Mouse (Mus musculus) E14TG2a.4 (cell line): ENCODE measurements around the gene Tnfaip2.

ENCODE experiments used
- CTCF ChIP-seq: conservative IDR thresholded peaks from 2 replicates; pipeline ENCODE4 v1.5.1; 2014; ENCODE audit warnings: low read length
- NANOG ChIP-seq: IDR thresholded peaks from 2 replicates; pipeline ENCODE4 v1.6.1; 2014; ENCODE audit warnings: borderline replicate concordance, low read length, mixed read lengths
- POU5F1 ChIP-seq: IDR thresholded peaks from 2 replicates; pipeline ENCODE4 v1.6.1; 2014; ENCODE audit warnings: low read length, borderline replicate concordance

DNA sequence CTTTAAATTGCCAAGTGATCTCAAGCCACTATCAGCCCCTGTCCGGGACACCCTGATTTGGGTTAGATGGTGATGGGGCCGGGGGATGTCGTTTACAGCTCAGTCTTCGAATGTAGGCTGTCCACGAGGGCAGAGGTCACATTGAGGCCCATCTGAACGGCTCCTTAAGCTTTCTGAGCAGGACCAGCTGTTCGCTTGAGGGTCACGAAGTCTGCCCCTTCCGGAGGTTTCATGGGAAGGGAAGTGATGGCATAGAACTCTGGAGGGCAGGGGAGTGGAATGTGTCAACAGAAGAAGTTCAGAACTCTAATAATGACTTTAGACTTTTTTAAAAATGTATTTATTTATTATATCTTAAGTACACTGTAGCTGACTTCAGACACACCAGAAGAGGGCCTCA, 17.7 kb upstream of the Tnfaip2 start:
- TF ChIP-seq CTCF (no peak), POU5F1 (no peak), NANOG (no peak)
